11 mouse cellular contexts compared by ENCODE assay signal in the genomic region with DNA sequence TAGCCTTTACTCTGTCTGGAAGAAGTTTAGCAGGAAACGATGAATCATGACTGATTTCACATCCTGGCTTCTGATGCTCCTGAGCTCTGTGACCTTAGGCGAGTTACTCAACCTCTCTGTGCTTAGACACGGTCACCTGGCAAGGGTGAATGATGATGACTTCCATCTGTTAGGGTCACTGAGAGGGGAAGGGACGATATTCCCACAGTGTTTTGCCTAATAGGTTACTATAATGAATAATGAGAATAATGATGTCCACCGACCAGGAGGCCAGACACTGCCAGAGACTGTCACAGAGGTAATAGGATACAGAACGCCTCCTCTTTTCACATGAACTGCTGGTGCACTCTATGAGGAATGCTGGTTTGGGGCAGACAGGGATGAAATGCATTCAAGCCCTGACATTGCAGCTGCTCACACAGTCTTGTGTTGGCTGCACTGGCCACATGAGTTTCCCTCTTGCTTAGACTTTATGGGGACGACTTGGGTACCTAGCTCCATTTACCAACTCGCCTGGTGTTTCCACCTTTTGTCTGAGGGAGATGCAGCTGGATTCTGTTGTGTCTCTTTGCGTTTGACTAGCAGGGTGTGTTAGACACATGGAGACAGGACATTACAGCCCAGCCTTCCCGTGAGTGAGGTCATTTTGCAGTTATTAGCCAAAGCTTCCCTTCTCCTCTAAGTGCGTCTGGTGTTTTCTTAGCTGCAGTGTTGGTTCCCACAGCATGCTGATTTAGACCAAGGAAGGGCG. TPM values are rescaled to one million over a fixed set of nuclear protein-coding genes. Genes with fewer than 3 reads are reported as not detected.
DNase-seq lines count a peak whose midpoint lies in the region; ATAC-seq lines count a peak whose summit lies in the region.
"Had no signal": no experiment of that assay in that cellular context is flagged by ENCODE, and none has a peak within 500 bp of the region (broad histone marks: within the 10 kb centered on the region; RNA-seq: fewer than 3 reads in every experiment).

No protein-coding gene starts in this region.

- no peak for DNase-seq in kidney, adult 11 months
- peak; percentile 53 for DNase-seq in embryonic facial prominence, embryonic 11.5 days (ENCODE audit: low spot score)
- DNase-seq in neural tube, embryonic 11.5 days (ENCODE audit: low spot score), result peak; percentile 31
- no peak for DNase-seq in left cerebral cortex, postnatal 25 days (ENCODE audit: low spot score in 2 of 2)
- DNase-seq in left cerebral cortex, postnatal 14 days (ENCODE audit: low spot score in 2 of 2), result no peak
- DNase-seq: right cerebral cortex, postnatal 25 days had no signal

- no peaks in the 10 kb centered on the region for H3K4me1 ChIP-seq in kidney, embryonic 14.5 days (ENCODE audit: control insufficient read depth, insufficient read depth, low read length)
- H3K4me1 ChIP-seq in embryonic facial prominence, embryonic 11.5 days (ENCODE audit: control insufficient read depth, insufficient read depth, low read length), result no peaks in the 10 kb centered on the region
- H3K4me1 ChIP-seq in heart, embryonic 16.5 days (ENCODE audit: control insufficient read depth, insufficient read depth, low read length), result peaks cover 2% of the 10 kb centered on the region; the same call in 1 of the 2 replicates
- H3K4me1 ChIP-seq in neural tube, embryonic 11.5 days (ENCODE audit: control insufficient read depth, insufficient read depth, low read length), result no peaks in the 10 kb centered on the region
- 0 out of 2 replicates have a peak, but pooled peaks cover 4% of the 10 kb centered on the region for H3K4me1 ChIP-seq in midbrain, embryonic 13.5 days (replicated peaks)
- H3K4me1 ChIP-seq: midbrain, embryonic 12.5 days had no signal

- H3K27me3 ChIP-seq in kidney, embryonic 14.5 days (ENCODE audit: control insufficient read depth, insufficient read depth, low read length), result no peaks in the 10 kb centered on the region
- no peaks in the 10 kb centered on the region for H3K27me3 ChIP-seq in embryonic facial prominence, embryonic 11.5 days (ENCODE audit: control insufficient read depth, insufficient read depth, low read length)
- no peaks in the 10 kb centered on the region for H3K27me3 ChIP-seq in heart, embryonic 16.5 days (ENCODE audit: control insufficient read depth, insufficient read depth, low read length)
- H3K27me3 ChIP-seq in neural tube, embryonic 11.5 days (ENCODE audit: control insufficient read depth, insufficient read depth, low read length), result no peaks in the 10 kb centered on the region
- no peaks in the 10 kb centered on the region for H3K27me3 ChIP-seq in midbrain, embryonic 13.5 days
- H3K27me3 ChIP-seq: midbrain, embryonic 12.5 days had no signal

- no peak overlapping the region for H3K9ac ChIP-seq in kidney, embryonic 14.5 days (ENCODE audit: low read depth, low read length)
- H3K9ac ChIP-seq in embryonic facial prominence, embryonic 11.5 days (replicated peaks; ENCODE audit: low read length), result no peak overlapping the region
- no peak overlapping the region for H3K9ac ChIP-seq in heart, embryonic 16.5 days (ENCODE audit: low read length)
- H3K9ac ChIP-seq in neural tube, embryonic 11.5 days (ENCODE audit: low read length), result no peak overlapping the region
- H3K9ac ChIP-seq in midbrain, embryonic 13.5 days (replicated peaks), result no peak overlapping the region
- H3K9ac ChIP-seq: midbrain, embryonic 12.5 days had no signal

- 31% methylated on average over 12 of the region's 12 CpGs for WGBS in kidney, embryonic 14.5 days
- WGBS in embryonic facial prominence, embryonic 11.5 days, result 39% methylated on average over 12 of the region's 12 CpGs
- WGBS in heart, embryonic 16.5 days, result 50% methylated on average over 12 of the region's 12 CpGs
- WGBS in neural tube, embryonic 11.5 days, result 51% methylated on average over 12 of the region's 12 CpGs
- WGBS in midbrain, embryonic 13.5 days, result 79% methylated on average over 12 of the region's 12 CpGs

- H3K4me2 ChIP-seq in kidney, embryonic 14.5 days (replicated peaks; ENCODE audit: low read depth, low read length), result no peak overlapping the region
- H3K4me2 ChIP-seq in embryonic facial prominence, embryonic 11.5 days (ENCODE audit: low read depth, low read length), result no peak overlapping the region
- no peak overlapping the region for H3K4me2 ChIP-seq in heart, embryonic 16.5 days (ENCODE audit: low read depth, low read length)
- H3K4me2 ChIP-seq in neural tube, embryonic 11.5 days (ENCODE audit: low read depth), result no peak overlapping the region
- H3K4me2 ChIP-seq in midbrain, embryonic 13.5 days (replicated peaks), result no peak overlapping the region
- H3K4me2 ChIP-seq: midbrain, embryonic 12.5 days had no signal

- peak overlapping the region; percentile 45; the same call in 1 of the 2 replicates for H3K27ac ChIP-seq in kidney, embryonic 14.5 days (ENCODE audit: low read depth, low read length)
- no peak overlapping the region for H3K27ac ChIP-seq in embryonic facial prominence, embryonic 11.5 days (replicated peaks; ENCODE audit: low read depth, low read length)
- H3K27ac ChIP-seq in heart, embryonic 16.5 days (ENCODE audit: low read length), result peak overlapping the region; percentile 76
- H3K27ac ChIP-seq in neural tube, embryonic 11.5 days (ENCODE audit: low read depth, low read length), result peak overlapping the region; percentile 49; the same call in 1 of the 2 replicates
- H3K27ac ChIP-seq in midbrain, embryonic 13.5 days, result no peak overlapping the region
- H3K27ac ChIP-seq: midbrain, embryonic 12.5 days had no signal

- H3K4me3 ChIP-seq in kidney, embryonic 14.5 days (ENCODE audit: low read length), result no peak overlapping the region
- H3K4me3 ChIP-seq in embryonic facial prominence, embryonic 11.5 days (ENCODE audit: low read depth, low read length), result no peak overlapping the region
- H3K4me3 ChIP-seq in heart, embryonic 16.5 days (ENCODE audit: low read length), result no peak overlapping the region
- no peak overlapping the region for H3K4me3 ChIP-seq in neural tube, embryonic 11.5 days (ENCODE audit: low read depth, low read length)
- H3K4me3 ChIP-seq in midbrain, embryonic 13.5 days (replicated peaks), result no peak overlapping the region
- H3K4me3 ChIP-seq: erythroblast, embryonic 14.5 days; midbrain, embryonic 12.5 days had no signal

- intact Hi-C loops in left cerebral cortex, postnatal 25 days (cut with DNase I), result no loop called here
- intact Hi-C loops in left cerebral cortex, postnatal 14 days (cut with DNase I), result no loop called here

- ATAC-seq in kidney, embryonic 14.5 days (ENCODE audit: low FRiP score, low TSS enrichment), result peak; percentile 58; the same call in 1 of the 2 replicates
- peak; percentile 51; the same call in 1 of the 2 replicates for ATAC-seq in embryonic facial prominence, embryonic 11.5 days (replicated peaks; ENCODE audit: insufficient number of reproducible peaks, low FRiP score, low TSS enrichment, low read depth)
- ATAC-seq in heart, embryonic 16.5 days (replicated peaks; ENCODE audit: extremely low read depth, insufficient read depth, low FRiP score), result no peak; the same call in 1 of the 2 replicates
- ATAC-seq in neural tube, embryonic 11.5 days (ENCODE audit: insufficient read depth, low FRiP score, low TSS enrichment), result no peak
- no peak for ATAC-seq in midbrain, embryonic 13.5 days

- no peaks in the 10 kb centered on the region for H3K36me3 ChIP-seq in kidney, embryonic 14.5 days (ENCODE audit: control insufficient read depth, insufficient read depth, low read length)
- no peaks in the 10 kb centered on the region for H3K36me3 ChIP-seq in embryonic facial prominence, embryonic 11.5 days (replicated peaks; ENCODE audit: control insufficient read depth, insufficient read depth, low read depth, low read length)
- H3K36me3 ChIP-seq in heart, embryonic 16.5 days (ENCODE audit: control insufficient read depth, insufficient read depth), result no peaks in the 10 kb centered on the region
- H3K36me3 ChIP-seq in neural tube, embryonic 11.5 days (ENCODE audit: control insufficient read depth, insufficient read depth, low read length), result no peaks in the 10 kb centered on the region
- no peaks in the 10 kb centered on the region for H3K36me3 ChIP-seq in midbrain, embryonic 13.5 days
- H3K36me3 ChIP-seq: midbrain, embryonic 12.5 days had no signal

- H3K9me3 ChIP-seq in kidney, embryonic 14.5 days (ENCODE audit: control insufficient read depth, low read length), result no peaks in the 10 kb centered on the region
- no peaks in the 10 kb centered on the region for H3K9me3 ChIP-seq in embryonic facial prominence, embryonic 11.5 days (replicated peaks; ENCODE audit: control insufficient read depth, low read length)
- H3K9me3 ChIP-seq in heart, embryonic 16.5 days (replicated peaks; ENCODE audit: control insufficient read depth, low read length), result no peaks in the 10 kb centered on the region
- H3K9me3 ChIP-seq in neural tube, embryonic 11.5 days (ENCODE audit: control insufficient read depth, low read length), result no peaks in the 10 kb centered on the region
- H3K9me3 ChIP-seq in midbrain, embryonic 13.5 days, result no peaks in the 10 kb centered on the region
- H3K9me3 ChIP-seq: midbrain, embryonic 12.5 days had no signal

RNA-seq across cellular contexts. Expression of a gene that starts 14.9 kb away (rescaled TPM):
- 33.5 and 36.1 TPM in 2 replicates for polyA plus RNA-seq in kidney, embryonic 14.5 days (2014; fragmentation: Nextera tagmentation; extraction: Ambion mirVana)
- polyA plus RNA-seq in embryonic facial prominence, embryonic 11.5 days (2014; fragmentation: Nextera tagmentation; extraction: Ambion mirVana), result 45.8 and 48.8 TPM in 2 replicates
- polyA plus RNA-seq in heart, embryonic 16.5 days (2015; fragmentation: Nextera tagmentation; extraction: Ambion mirVana), result 131 and 161 TPM in 2 replicates
- polyA plus RNA-seq in neural tube, embryonic 11.5 days (2014; fragmentation: Nextera tagmentation; extraction: Ambion mirVana), result 68.9 and 73.1 TPM in 2 replicates
- total RNA-seq in left cerebral cortex, postnatal 25 days (2021), result 1,000 to 10,000 TPM; 1,388 to 1,439 TPM
- total RNA-seq in left cerebral cortex, postnatal 14 days (2021), result 1,000 to 10,000 TPM; 1,229 to 1,307 TPM
- polyA plus RNA-seq in midbrain, embryonic 13.5 days (2015; fragmentation: Nextera tagmentation; extraction: Ambion mirVana), result 72.8 and 84.5 TPM in 2 replicates
- polyA plus RNA-seq: erythroblast, embryonic 14.5 days had no signal

RNA-seq across cellular contexts. Expression of a gene that starts 42.1 kb away (rescaled TPM):
- not detected in 2 replicates for polyA plus RNA-seq in kidney, embryonic 14.5 days (2014; fragmentation: Nextera tagmentation; extraction: Ambion mirVana)
- not detected in 2 replicates for polyA plus RNA-seq in embryonic facial prominence, embryonic 11.5 days (2014; fragmentation: Nextera tagmentation; extraction: Ambion mirVana)
- not detected in 2 replicates for polyA plus RNA-seq in heart, embryonic 16.5 days (2015; fragmentation: Nextera tagmentation; extraction: Ambion mirVana)
- polyA plus RNA-seq in neural tube, embryonic 11.5 days (2014; fragmentation: Nextera tagmentation; extraction: Ambion mirVana), result not detected in 2 replicates
- total RNA-seq in left cerebral cortex, postnatal 25 days (2021), result not detected
- total RNA-seq in left cerebral cortex, postnatal 14 days (2021), result under 1 TPM in 1 of 2 experiments, not detected in 1; 0.07 TPM
- not detected in 2 replicates for polyA plus RNA-seq in midbrain, embryonic 13.5 days (2015; fragmentation: Nextera tagmentation; extraction: Ambion mirVana)
- polyA plus RNA-seq: erythroblast, embryonic 14.5 days; midbrain, embryonic 12.5 days had no signal

RNA-seq across cellular contexts. Expression of a gene that starts 51.0 kb away (rescaled TPM):
- polyA plus RNA-seq in kidney, embryonic 14.5 days (2014; fragmentation: Nextera tagmentation; extraction: Ambion mirVana), result not detected in 2 replicates
- polyA plus RNA-seq in embryonic facial prominence, embryonic 11.5 days (2014; fragmentation: Nextera tagmentation; extraction: Ambion mirVana), result not detected in 2 replicates
- polyA plus RNA-seq in heart, embryonic 16.5 days (2015; fragmentation: Nextera tagmentation; extraction: Ambion mirVana), result not detected in 2 replicates
- polyA plus RNA-seq in neural tube, embryonic 11.5 days (2014; fragmentation: Nextera tagmentation; extraction: Ambion mirVana), result not detected in 2 replicates
- total RNA-seq in left cerebral cortex, postnatal 25 days (2021), result not detected
- not detected for total RNA-seq in left cerebral cortex, postnatal 14 days (2021)
- polyA plus RNA-seq in midbrain, embryonic 13.5 days (2015; fragmentation: Nextera tagmentation; extraction: Ambion mirVana), result not detected in 2 replicates
- polyA plus RNA-seq: erythroblast, embryonic 14.5 days; midbrain, embryonic 12.5 days had no signal

Comparison
In these comparisons a context has a peak if more than half of its experiments do, and no peak if none do; other contexts are left out.
1. ATAC-seq: peak in kidney, embryonic 14.5 days (single experiment) and embryonic facial prominence, embryonic 11.5 days (single experiment); none in heart, embryonic 16.5 days (single experiment), neural tube, embryonic 11.5 days (single experiment) and midbrain, embryonic 13.5 days (single experiment).
2. H3K27ac ChIP-seq: peak in kidney, embryonic 14.5 days (single experiment), heart, embryonic 16.5 days (single experiment) and neural tube, embryonic 11.5 days (single experiment); none in embryonic facial prominence, embryonic 11.5 days (single experiment) and midbrain, embryonic 13.5 days (single experiment).
3. DNase-seq: peak in embryonic facial prominence, embryonic 11.5 days (single experiment) and neural tube, embryonic 11.5 days (single experiment); none in kidney, adult 11 months (single experiment), left cerebral cortex, postnatal 25 days (0 of 2) and left cerebral cortex, postnatal 14 days (0 of 2).